Mouse (Mus musculus) lung, postnatal 25 days (tissue): ENCODE results near the gene Rarg.

Experiments used
- DNase-seq: peaks from one replicate; pipeline ENCODE4 v3.0.0; 2022; ENCODE audit warnings: low spot score

Gene Rarg

DNA sequence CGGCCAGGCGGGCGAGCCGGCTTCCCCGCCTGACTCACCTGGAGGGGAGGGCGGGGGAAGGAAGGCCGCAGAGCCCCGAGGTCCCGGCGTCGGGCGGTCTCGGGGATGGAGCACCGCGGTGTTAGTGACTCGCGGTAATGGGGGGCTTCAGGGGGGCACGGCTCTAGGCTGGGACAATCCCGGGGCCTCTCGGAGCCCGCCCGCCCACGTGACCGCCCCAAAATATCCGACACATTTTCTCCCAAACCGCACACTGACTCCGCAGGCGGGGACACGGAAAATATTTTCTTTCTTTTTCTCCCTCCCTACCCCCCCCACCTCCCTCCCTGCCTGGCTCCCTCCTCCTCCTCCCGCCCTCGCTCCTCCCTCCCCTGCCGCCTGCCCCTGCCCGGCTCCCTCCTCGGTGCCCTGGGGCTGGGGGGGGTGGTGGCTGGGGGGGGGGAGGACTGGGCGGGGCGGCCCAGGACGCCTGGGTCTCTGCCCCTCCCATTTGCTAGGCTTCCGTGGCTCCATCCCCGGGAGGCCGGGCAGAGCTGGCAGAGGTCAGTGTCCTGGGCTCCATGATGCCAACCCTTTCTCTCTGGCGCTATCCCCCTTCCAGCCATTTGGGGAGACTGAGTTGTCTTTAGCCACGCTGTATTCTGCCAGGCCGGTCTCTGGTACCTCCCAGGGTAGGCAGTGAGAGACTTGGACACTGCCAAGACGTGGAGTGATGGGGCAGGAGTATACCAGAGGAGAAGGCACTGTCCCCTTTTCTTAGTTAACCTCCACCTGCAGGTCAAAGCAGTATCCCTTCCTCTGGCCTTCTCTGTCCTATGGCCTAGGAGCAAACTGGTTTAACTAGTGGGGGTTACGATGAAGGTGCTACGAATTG, at the start of gene Rarg:
Gene Rarg (minus strand): TSS at position 316 of the 874 bp plus-strand sequence.
- peak; percentile 67 for DNase-seq

DNA sequence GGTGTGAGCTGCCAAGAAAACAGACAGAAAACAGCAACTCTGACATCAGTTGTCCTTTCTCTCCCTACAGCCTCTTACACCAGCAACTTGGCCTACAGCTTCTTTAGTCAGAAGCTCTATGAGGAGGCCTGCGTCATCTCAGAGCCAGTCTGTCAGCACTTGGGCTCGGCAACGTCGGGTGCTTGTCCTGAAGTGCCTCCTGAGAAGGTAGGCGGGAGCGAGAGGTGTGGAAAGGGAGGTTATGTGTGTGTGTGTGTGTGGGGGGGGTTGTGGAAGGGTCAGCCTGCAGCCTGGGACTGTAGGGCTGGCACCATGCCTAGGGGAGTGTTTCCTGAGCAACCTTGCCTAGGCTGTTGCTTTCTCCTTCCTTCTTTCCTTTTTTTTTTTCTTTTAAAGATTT, 45.2 kb upstream of the Rarg start:
- DNase-seq: peak; percentile 75

DNA sequence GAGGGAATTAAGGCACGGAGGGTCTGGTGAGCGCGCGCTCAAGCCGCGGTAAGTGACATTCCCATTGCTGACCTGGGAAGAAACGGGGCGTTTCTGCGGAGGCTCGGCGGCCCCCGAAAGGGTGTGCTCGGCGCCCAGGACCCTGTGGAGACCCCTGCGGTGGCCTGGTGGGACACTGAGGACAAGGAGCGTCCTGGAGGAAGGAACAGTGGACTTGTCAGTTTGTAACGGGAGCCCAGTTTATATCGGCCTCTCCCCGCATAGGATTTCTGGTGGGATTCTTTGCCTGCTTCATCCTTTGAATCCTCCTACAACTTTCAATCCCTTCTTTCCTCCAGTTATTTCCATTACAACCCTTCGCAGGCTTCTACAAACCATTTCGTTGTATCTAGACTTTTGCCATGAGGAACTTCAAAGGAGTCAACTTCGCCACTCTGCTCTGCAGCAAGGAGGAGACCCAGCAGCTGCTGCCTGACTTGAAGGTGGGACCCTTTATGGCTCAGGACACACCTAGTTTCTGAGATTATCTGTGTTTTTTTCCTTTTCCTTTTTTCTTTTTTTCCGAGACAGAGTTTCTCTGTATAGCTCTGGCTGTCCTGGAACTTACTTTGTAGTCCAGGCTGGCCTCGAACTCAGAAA, 39.2 kb upstream of the Rarg start:
- no peak for DNase-seq

DNA sequence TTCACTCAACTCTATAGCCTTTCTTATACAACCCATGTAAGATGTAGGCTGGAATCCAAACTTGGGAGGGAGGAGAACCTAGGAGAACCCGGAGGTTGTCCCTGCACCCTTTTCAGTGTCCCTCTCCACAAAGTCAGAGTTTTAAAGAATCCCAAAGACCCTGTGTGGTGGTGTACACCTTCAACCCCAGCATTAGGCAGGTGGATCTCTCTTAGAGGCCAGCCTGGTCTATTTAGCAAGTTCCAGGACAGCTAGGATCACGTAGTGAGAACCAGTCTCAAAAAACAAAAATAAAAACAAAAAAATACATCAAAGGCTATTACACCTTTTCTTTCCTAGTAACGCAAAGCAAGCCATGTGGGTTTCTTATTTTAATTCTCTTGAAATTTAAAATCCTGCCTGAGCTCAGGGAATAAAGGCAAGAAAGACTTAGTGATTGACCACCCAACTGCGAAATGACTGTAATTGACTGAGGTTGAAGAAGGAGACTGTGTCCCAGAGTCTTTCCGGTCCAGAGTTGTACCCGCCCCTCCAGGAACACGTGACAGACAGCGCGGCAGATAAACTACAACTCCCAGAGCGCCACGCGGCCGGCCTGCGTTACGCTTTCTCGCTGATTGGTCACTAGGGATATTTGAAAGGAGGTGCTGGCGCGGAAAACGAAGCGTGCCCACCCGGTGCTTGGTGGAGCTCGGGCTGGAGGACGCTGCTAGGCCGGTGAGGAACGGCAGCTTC, 38.5 kb upstream of the Rarg start, which contains the start of gene Espl1:
Gene Espl1 (plus strand): TSS at position 634 of the 735 bp plus-strand sequence.
- DNase-seq: peak; percentile 94

DNA sequence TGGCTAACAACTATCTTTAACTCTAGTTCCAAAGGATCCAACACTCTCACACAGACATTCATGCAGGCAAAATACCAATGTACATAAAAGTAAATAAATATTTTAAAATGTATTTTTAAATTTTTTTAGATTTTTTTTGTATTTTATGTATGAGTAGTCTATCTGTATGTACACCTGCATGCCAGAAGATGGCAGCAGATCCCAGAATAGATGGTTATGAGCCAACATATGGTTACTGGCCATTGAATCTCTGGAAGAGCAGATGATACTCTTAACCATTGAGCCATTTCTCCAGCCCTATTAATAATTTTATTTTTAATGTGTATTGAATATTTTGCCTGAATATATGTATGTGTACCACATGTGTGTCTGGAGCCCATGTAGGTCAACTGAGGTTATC, 30.1 kb upstream of the Rarg start:
- DNase-seq: peak; percentile 64

DNA sequence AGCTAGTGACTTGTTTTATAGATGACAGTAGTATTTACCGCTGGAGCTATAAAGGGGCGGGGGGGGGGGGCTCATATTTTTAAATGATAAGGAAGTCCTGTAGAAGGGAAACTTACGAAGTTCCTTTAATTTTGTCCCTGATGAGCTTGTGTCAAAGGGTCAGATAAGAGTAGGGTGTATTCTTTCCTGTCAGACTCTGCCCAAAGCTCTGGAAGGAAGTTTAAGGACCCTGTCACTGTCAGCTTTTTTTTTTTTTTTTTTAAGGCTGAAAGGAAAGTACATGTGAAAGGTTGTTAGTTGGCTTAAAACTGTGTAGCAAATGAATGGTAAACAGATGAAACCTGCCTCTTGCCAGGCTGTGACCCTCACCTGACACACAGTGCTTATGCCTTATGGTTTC, 26.3 kb upstream of the Rarg start:
- DNase-seq: no peak

DNA sequence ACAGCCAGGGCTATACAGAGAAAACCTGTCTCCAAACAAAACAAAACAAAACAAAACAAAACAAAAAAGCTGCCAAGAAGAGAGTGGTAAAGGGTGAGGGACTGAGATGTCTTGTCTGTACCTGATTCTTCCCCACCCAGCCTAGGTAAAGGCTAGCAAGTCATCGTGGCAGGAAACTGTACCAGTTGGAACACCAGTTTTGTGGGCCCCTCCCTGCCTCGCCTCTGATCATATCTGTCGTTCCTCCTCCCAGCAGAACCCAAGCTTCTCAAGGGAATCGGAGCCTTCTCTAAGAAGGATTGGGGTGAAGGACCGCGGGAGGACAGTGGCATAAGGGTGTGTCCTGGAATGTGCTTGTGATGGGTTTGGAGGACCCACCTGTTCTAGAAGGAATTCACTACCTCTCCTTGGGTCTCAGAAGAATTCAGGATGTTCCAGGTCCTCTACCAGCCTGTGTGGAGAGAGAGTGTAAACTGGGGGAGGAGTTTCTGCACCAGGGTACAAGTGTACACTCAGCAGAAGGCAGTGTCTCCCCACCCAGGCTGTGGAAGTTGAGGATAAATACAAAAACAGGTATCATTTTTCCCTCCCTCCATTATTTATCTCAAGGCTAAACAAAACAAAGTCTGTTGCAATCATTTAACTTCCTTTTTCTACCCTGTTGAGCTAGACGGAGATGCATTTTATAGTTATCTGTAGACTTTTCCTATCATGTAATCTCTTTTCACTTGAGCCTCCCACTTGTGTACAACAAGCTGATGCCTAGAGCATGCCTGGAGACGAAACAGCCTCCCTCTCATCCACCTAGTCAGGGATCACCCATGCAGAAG, 25.4 kb upstream of the Rarg start:
- DNase-seq: no peak

DNA sequence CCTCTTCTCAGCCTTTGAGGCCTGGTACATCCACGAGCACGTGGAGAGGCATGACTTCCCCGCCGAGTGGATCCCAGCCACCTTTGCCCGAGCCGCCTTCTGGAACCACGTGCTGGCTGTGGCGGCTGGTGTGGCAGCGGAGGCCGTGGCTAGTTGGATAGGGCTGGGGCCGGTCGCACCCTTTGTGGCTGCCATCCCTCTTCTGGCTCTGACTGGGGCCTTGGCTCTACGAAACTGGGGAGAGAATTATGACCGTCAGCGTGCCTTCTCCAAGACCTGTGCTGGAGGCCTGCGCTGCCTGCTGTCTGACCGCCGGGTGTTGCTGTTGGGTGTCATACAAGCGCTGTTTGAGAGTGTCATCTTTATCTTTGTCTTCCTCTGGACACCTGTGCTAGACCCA, 23.3 kb upstream of the Rarg start:
- no peak for DNase-seq

DNA sequence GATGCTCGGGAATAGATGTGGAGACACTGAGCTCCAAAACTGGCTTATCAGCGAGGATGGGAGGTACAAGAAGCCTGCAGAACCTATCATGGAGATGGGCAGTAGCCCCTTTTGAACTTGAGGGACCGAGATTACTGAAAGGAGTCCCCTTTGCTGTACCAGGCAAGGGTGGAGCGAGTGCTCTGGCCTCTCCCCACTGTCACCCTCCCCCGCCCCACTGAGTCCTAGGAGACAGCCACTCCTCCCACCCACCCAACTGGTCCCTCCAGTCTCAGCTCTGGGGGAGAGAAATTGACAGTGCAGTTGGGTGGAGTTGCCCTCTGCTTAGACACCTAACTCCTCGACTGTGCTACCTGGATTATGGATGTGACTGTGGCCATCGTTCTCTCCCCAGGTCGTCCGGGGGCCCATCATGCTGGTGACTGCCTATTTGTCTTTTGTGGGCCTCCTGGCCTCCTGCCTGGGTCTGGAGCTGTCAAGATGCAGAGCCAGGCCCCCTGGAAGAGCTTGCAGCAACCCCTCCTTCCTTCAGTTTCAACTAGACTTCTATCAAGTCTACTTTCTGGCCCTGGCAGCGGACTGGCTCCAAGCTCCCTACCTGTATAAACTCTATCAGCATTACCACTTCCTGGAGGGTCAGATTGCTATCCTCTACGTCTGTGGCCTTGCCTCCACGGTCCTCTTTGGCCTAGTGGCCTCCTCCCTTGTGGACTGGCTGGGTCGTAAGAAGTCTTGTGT, 22.6 kb upstream of the Rarg start:
- no peak for DNase-seq

DNA sequence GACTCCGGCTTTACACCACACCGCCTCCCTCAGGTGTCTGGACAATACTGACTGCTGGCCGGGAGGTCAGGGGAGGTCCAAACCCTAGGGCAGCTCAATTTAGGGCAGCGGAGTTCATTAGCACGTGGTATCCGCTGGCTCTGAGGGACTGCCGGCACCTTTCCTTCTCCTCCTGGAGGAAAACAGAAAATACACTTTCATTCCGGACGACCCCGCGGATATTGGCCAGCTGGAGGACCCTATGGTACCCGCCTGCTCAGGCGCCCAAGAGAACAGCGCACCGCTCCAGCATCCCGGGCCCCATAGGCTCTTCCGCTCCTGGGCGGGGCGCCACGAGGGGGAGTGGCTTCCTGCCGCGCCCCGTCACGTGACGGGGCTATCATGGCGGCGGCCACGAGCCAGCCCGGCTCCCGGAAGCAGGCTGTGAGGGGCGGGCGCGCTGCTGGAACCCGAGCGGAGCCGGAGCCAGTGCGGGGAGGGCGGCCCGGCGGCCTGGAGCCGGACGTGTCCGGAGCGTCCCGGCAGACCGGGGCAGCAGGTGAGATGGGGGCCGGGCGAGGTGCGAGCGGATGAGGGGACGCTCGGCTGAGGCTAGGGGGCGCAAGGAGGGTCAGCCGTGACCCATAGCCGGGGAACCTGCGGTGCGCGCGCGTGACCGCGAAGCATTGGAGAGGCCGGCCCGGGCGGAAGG, 21.9 kb upstream of the Rarg start, which contains the start of gene Mfsd5:
Gene Mfsd5 (plus strand): TSS at position 363 of the 691 bp plus-strand sequence.
- peak; percentile 84 for DNase-seq

DNA sequence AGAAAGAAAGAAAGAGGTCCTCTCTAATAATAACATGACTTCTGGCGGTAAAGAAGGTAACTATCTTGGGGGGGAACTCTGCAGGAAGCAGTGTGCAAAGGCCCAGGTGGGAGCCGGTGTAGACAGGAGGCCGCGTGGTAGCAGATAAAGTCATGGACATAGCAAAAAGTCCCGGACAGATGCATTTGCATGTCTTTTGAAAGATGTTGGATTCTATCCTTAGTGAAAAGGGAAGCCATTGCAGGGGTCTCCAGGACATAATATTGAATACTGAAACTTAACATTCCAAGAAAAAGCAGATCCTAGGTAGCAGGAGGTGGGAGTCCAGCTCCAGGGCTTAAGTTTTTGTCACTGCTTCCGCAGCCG, 21.4 kb upstream of the Rarg start:
- DNase-seq: no peak

DNA sequence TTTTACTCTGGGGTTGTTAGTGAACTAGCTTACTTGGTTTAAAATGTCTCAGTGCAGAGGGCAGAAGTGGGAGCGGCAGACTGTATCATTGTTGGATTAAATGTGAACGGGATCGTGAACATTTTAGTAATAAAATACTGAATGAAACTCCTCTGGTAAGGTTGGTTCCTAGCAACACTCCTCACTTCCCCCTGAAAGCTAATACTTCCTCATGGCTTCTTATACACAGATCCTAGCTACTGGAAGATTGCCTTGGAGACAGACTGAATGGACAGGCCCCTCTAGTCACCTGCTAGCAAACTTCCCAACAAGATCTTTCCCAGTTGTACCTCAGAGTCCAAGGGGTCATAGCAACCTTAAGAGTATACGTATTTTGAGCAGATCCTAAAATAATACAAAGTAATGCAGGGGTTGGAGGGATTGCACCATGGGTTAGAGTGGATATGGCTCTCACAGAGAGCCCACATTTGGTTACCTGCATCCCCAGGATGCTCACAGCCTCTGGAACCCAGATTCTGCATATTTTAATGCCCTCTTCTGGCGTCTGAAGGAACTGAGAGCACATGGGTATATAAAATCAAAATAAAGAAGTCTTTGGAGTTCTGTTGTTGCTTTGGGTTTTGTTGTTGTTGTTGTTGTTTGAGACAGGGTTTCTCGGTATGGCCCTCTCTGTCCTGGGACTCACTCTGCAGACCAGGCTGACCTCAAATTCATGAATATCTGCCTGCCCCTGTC, 16.8 kb upstream of the Rarg start:
- no peak for DNase-seq

DNA sequence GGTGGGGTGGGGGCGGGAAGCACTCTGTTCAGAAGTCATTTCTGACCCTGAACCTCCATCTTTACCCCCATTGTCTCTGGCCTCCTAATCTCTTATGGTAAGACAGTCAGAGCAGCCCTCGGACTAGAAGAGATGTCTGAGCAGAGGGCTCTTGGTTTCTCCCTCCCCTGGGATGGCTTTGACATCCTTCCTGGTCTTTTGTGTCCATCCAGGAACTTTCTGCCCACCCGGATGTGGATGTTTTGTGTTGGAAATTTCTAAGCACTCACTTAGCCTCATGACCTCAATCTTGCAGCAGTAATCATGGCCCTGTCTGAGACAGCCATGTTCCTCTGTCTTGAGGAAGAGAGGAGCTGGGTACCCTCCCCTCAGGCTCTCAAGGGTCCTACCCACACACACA, 14.1 kb upstream of the Rarg start:
- DNase-seq: no peak

DNA sequence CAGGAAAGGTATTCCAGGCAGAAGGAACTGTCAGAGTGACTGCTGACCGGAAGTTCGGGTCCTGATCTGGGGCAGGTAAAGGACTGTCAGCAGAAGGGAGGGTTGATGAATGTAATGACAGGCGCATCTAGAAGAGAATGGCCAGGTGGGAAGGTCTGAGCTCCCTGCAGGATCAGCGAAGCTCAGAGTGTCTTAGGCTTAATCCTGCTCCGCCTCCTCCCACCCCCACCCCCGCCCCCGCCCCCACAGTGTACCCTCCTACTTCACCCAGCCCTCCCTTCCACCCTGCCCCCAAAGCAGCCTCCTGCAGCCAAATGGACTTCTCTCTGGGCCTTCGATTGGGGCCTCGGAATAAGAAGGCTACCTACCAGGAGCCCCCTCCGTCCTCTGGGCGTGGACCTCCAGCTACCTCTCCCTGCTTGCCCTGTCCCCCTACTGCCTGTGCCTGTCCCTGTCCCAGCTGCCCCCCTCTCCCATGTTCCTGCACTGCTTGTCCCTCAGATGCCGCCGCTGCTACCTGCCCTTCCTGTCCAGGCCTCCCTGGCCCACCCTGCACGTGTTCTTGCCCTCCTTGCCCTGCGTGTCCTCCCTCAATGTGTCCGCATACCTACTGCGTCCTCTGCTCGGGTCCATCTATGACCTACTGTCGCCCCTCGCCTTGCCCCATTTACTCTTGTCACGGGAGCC, 13.1 kb upstream of the Rarg start, which contains the start of gene Gm9918:
Gene Gm9918 (plus strand): TSS at position 290 of the 687 bp plus-strand sequence.
- no peak for DNase-seq

DNA sequence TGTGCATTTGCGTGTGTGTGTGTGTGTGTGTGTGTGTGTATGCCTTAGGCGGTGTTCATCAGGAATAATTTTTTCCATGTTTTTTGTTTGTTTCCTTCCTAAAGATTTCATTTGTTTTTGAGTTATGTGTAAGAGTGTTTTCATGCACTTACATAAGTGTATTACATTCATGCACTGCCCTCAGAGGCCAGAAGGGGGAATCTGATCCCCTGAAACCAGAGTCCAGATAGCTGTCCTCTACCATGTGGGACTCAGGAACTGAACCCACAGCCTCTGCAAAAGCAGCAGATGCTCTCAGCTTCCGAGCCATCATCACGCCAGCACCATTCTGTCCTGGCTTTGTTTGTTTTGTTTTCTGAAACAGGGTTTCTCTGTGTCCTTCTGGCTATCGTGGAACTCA, 8.2 kb upstream of the Rarg start:
- DNase-seq: no peak

DNA sequence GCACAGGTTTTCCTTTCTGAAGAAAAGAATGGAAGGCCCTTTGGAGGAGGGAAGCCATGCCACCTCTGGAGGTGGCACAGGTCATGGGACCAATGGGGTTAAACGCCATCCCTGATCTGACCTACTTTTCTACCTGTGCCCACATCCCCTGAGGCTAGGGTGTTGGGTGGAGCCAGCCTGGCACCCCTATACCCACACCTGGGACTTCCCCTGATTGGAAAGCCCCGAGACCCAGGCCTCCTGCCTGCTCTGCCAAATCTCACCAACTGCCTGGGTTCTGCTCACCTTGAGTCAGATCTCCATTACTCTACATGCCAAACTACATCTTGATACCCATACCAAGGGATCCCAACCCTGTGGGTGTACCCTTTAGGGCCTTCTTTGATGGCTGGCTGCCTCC, 5.7 kb upstream of the Rarg start:
- no peak for DNase-seq

DNA sequence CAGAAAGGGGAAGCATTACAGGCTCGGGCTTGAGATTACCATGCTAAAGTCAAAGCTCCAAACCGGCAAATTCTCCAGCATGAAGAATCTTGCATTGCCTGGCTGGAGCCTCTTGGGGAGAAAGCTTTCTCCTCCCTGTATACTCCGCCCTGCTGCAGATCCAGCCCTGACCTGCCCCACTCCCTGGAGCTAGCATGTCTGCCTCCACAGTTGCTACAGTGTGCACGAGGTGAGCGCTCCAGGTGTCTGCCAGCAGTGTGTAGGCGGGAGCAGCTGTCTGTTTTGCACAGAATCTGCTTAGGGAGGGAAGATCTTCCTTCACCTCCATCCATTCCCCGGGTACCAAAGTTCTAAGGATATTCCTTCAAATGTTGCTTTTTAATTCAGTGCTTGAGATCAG, 5.3 kb upstream of the Rarg start:
- no peak for DNase-seq

DNA sequence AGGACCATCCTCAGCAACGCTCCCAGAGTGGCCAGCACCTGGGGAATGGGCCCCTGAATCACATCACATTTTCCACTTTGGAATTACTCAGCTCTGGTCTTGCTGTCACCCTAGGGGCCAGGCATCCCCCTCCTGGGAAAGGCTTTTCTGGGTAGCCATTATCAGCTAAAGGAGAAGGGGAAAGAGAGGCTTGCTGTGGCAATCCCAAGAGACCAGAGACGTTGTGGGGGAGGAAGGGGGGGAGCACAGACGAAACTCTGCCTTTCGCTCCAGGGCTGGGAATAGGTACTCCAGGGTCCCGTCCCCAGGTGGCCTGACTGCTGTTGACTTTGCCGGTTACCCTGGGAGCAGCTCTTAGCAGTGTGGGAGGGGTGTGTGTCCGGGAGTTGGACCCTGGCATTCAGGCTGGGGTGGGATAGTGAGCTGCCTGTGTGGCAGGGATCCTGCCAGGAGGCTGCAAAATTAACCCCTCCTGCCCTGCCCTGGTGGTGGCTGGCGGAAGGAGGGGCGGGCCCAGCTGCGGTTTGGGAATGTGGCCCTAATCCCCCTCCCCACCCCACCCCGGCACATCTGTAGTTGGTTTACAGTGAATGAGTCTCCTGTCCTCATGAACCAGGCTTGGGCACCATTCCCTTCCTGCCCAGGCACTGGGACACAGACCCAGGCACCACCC, 1.4 kb upstream of the Rarg start:
- no peak for DNase-seq

DNA sequence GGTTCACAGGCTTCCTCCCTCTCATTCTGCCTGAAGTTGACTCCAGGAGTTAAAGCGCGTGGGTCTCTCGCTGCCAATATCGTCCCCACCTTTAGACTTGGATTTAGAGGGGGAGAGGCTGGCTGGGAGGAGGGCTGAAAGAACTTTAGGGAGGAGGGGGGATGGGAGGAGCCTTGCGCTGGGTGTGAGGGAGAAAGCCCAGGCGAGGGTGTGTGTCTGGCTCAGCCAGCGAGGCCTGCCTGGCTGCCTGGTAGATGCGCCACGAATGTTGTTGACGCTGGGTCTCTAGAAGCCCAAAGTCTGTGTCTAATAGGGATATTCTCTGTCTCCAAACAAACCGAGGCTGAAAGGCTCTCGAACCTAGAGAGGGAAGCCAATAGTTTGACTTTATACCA, 756 bp upstream of the Rarg start:
- peak; percentile 69 for DNase-seq
